Mouse (Mus musculus): ENCODE measurements around the gene Adamts4.
"Not testable (repeated sequence)": the region's sequence is repeated elsewhere in the genome, so short reads cannot be mapped to it uniquely, and the experiment has no call there.

Gene Adamts4

DNA sequence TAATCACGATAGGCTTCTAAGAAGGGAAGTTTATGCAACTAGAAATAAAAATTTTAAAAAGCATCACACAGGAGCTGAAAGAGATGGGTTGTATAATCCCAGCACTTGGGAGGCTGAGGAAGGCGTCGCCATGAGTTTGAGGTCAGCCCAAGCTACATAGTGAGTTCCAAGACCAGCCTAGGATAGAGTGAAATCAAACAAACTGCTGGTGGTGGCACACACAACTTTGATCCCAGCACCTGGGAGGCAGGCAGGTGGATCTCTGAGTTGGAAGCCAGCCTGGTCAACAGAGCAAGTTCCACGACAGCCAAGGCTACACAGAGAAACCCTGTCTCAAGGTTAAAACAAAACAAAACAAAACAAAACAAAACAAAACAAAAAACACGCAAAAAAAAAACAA lies 17.9 kb upstream of the Adamts4 start:
- DNase-seq, result no peak

DNA sequence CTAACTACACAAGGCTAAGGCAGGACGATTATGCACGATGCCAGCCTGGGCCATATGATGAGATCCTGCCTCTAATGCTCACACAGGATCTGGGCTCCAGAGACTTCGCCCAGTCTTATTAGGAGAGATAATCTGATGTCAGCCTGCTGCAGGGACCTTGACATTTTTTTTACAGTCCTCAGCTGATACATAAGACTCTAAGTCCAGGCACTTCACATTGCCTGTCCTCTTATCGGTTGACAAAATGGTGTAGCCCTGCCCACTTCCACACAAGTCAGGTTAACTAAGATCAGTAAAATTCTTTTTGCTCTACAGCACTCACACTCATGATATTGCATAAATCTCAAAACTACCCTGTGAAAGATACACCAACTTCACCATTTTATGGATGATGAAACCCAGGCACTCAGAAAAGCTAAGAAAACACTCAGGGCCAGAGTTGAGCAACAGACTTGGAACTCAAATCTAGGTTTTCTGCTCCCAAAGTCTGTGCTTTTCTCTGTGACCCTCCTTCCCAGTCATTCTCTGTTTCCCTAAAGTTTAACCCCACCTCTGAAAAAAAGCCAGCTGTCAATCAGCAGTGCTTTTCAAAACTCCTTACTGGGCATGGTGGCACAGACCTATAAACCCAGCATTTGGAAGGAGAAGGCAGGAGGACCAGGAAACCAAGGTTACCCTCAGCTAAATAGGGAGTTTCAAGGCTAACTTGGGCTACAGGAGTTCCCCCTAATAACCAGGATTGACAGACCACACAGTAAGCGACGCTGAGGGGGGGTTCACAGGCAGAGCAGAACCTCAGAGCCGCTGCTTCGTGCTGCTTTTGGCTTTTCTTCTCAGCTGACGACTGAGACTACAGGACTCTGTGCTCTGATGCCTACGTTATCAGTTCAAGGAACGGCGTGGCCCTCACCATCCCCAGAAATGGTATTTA lies 17.2 kb upstream of the Adamts4 start:
- DNase-seq, result no peak

DNA sequence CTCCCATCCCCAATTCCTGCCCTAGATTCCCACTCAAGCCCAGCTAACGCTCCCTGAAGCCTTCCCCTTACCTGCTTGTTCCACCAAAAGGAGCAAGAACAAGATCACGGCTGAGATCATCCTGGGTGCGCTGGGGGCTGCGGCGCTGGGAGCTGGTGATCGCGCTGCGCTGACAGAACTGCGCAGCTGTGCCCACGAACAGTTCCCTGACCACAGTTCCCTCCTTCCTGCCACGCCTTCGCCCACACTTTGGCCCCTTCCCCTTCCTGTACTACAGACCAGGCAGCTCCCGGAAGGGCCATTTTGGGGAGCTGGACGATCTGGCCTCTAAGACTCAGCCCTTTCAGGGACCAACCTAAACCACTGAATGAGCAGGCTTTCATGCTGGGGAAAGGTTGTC lies 16.1 kb upstream of the Adamts4 start, which contains the start of gene Fcer1g:
Fcer1g (minus strand) TSS at position 240 of the 400 bp plus-strand sequence.
- DNase-seq, result no peak

DNA sequence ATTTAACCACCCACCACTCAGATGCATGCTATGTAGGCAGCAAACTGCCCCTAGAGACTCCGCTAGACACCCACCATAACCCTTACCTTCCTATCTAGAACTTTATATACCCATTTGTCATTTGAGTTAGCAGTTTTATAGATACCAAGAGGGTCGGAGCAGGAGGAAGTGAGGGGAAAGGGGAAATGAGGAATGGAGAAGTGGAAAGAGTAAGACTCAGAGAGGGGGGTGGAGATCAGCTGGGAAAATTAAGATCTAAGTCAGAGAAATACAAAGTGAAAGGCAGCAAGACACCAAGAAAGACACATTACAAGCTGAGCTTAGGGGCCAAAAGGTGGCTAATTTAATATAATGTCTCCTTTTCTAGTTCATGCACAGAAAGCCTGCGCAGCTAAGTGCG lies 15.7 kb upstream of the Adamts4 start:
- DNase-seq, result no peak

DNA sequence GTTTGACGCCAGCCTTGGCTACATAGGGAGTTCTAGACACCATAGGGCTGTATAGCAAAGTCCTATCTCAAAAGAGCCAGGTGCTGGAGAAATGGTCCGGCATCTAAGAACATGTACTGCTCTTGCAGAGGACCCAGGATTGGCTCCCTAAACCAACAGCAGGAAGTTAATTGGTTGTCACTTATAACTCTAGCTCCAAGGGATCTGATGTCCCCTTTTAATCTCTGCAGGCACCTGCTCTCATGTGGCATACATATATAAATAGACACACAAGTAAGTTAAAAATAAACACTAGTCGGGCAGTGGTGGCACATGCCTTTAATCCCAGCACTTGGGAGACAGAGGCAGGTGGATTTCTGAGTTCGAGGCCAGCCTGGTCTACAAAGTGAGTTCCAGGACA lies 14.4 kb upstream of the Adamts4 start:
- no peak for DNase-seq

DNA sequence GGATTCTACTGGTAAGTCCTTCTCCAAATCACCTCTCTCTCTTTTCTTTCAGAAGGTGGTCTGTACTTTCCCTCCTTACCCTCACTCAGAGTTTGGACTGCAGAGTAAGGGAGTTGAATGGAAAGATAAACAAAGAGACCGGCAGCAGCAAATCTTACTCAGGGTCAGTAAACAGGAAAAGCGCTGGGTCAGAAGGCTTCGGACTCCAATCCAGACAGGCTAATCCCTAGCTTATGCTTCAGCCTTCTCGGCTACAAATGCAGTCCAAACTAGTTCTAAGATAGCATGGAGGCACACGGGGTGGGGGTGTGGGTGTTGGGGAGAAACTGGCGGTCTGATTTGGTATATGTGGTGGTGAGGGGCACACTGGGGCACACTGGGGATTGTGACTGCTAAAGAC lies 12.8 kb upstream of the Adamts4 start:
- DNase-seq, result no peak

DNA sequence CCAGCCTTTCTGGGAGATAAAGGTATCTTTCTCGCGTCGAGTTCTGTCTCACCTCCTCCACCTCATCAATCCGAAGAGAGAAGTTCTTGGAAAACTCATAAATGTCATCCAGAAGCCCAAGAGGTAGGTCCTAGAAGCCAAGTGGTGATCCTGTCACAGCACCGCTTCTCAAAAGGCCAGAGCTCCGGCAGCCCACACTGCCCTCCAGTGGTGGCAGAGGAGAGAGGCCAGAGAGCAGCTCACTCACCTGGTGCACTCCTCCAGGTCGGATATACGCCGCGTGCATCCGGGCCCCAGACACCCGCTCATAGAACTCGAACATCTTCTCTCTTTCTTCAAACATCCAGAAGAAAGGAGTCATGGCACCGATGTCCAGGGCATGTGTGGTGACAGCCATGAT lies 11.8 kb upstream of the Adamts4 start:
- DNase-seq, result peak; percentile 77

DNA sequence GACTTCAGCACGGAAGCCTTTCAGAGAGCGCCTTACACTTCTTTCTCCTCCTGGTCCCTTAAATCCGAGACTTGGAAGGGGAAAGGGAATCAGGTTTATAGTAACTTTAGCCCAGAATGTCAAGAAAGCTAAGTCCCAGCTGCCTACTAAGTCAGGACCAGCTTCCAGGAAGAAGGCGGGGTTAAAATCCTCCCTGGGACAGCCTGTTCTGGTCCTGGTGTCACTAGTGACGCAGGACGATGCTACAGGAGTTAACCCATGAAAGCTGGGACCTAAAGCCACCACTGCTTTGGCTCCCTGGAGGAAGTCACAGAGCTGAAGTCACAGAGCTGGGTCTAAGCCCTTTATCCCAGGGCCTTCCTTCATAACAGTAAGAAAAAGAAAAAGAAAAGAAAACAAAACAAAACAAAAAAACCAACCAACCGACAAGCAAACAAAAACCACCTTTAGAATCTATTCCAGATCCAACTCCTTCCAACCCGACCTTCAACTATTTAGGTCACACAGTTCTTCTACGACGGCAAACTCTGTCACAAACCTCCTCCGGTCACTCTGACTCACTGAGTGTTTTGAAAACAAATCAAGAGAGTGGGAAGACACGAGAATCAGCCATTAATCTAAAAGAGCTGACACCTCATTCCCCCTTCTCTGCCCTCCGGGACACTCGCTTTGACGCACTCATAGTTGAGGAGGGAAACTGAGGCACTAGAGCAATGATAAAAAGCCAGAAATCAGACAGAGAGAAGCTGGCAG lies 10.1 kb upstream of the Adamts4 start:
- peak; percentile 73 for DNase-seq

DNA sequence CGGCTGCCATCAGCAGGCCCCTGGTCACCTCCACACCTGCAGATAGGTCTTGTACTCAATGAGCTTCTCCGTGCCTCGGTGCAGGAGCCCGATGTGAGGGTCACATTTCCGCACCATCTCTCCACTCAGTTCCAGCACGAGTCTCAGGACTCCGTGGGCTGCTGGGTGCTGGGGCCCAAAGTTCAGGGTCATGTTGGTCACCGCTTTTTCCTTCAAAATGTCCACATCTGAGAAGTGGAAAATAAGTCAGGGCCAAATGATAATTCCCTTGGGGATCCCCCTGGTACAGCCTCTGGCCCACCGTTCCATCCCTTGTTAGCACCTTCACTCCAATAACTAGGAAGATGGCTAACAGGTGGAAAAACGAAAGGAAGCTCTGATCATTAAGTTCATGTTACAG lies 9.3 kb upstream of the Adamts4 start:
- no peak for DNase-seq

DNA sequence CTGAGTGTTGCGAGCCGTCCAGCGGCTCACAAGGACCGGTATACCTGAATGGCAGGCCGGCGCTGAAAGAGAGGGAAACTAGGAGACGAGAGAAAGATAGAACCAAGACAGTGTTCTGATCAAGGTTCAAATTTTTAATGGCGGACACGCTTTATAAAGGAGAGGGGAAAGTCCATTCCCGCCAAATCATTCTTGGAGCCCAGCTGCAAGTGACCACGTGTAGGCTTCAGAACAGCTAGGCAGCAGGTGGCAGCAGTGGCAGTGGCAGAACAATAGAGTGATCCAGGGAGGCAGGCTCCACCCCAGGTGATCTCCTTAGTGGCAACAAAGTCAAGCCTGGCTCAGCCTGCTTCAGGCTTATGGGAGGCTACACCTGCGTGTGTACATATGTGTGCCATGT lies 8.3 kb upstream of the Adamts4 start:
- not testable (repeated sequence) for DNase-seq

DNA sequence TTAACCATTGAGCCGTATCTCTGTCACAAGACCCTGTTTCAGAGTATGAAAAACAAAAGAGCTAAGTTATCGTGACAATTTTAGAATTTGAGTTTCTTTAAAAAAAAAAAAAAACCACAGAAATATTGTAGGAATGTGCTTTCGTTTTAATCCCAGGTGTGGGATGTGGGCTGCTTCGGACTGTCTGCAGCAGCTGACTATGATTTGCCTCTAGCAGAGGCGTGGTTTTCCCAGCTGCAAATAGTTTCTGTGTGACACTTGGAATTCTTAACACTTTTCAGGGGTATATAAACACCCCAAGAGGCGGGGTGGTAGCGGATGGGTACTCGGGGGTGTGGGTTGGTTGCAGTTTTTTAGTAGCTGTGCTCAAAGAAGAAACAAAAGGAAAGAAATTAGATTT lies 4.9 kb upstream of the Adamts4 start:
- no peak for DNase-seq

DNA sequence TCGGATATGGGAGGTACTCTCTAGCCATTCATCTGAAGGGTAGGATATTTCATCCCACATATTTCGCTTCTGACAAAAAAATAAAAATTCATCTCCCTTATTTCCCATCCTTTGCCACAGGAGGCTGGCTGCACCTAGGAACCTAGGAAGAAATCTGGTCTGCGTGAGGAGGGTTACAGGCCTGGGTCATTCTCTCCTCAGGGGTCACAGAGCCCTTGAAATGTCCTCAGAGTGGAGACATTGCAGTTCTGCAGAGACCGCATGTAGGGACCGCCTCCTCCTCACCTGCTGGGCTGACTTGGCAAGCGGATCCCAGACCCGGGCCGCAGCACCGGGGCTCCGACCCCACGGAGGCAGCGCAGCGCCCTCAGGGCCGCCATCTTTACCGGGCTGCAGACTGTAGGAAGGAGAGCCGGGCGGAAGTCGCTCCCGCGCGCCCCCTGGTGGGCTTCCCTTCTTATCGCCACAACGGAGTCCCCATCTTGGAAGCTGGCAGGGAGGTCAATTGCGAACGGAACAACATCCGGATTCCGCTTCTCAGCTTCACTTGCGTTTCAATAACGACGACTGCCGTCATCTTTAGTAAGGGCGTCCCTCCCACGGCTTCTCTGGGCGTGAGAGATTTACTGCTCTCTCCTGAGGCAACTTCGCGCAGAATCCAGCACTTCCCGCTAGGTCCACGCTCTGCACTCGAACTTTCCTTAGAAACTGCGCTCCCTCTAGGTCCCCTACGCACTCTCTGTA lies 3.3 kb upstream of the Adamts4 start:
- peak; percentile 99 for DNase-seq

DNA sequence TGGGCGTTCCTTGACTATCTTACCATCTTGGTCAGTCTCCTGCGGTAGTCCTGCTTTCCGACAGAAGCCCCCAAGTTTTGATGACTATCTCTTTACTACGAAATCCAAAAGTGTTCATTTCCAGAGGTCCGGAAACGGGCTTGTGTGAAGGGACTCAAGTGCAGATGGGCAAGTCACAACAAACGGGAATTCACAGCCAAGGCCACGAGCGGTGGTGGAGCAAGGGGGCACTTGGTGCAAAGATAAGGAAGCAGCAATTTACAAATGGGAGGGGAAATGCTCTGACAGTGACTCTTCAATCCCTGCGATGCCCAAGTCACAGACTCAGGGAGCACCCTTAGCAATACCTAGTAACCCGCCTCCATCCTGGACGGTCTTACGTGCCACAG lies 2.8 kb upstream of the Adamts4 start:
- no peak for DNase-seq

DNA sequence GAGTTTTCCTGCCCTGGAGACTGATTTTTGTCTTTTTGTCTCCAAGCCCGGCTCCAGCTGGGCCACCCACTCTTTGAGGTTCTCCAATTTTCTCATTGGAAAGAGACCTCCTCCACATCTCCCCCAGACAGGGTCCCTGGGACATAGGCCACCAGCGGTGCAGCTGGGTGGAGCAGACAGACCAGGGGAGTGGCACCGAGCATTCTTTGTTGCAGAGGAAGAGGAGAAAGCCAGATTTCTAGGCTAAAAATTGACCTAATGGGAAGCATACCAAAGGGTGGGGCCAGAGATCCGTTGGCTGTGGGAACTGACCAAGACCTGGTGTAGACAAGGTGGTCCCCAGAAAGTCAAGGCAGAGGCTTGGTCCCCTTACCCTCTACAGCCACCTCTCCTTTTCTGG lies 2.3 kb upstream of the Adamts4 start:
- peak; percentile 41 for DNase-seq

DNA sequence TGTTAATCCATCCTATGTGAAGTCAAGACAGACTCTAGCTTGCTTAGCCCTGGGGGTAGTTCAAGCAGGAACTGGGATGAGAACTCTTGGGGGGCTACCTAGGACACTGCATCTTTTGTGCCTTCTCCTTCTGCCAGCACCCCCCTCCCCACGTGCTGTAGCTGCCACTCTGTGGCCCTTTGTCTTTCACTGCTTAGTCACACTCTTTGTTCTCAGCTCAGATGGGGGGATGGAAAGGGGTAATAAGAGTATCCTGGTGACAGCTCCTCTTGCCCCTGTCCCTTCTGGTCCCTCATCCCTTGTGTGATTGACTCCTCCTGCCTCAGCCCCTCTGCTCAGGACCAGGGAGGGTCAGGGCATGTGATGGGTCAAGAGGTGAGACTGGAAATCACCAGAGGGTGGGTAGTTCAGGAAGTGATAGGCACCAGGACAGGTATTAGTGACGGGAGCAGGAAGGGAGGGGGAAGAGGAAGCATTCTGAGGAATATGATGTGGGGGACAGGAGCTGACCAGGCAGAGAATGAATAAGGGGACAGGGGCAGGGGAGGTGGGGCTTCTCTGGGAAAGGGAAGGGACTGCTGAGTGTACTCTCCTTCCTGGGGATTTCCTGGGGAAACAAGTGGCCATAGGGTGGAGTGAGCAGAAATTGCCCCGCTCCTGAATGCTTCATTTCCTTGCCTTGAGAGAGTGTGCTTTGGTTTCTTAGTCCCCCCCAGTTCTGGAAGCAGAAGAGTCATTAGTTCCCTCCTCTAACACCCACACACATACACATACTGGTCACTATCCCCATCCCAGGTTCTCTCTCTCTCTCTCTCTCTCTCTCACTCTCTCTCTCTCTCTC lies 1.6 kb upstream of the Adamts4 start:
- peak; percentile 42 for DNase-seq

DNA sequence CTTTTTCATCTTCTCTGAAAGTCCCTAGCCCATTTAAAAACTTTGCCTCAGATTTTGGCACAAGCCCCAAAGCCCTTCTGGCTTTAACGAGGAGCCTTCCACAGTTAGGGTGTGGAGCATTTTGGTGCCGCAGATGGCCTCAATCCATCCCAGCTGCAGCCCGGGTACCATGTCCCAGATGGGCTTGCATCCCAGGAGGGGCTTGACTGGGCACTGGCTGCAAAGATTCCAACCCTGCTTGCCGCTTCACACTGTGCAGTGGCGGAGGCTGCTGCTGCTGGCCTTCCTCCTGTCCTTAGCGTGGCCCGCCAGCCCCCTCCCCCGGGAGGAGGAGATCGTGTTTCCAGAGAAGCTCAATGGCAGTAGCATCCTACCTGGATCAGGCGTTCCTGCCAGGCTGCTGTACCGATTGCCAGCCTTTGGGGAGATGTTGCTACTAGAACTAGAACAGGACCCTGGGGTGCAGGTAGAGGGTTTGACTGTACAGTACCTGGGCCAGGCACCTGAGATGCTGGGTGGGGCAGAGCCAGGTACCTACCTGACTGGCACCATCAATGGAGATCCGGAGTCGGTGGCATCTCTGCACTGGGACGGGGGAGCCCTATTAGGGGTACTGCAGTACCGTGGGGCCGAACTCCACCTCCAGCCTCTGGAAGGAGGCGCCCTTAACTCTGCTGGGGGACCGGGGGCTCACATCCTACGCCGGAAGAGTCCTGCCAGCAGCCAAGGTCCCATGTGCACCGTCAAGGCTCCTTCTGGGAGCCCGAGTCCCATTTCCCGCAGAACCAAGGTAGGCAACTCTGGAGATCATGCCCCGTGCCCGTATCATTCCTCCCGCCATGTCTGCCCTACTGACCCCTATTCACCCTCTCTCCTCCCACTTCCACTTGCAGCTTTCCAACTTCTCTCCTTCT lies 716 bp downstream of the Adamts4 start, which contains the start of gene Ndufs2:
Ndufs2 (minus strand) TSS at position 709 of the 914 bp plus-strand sequence.
- peak; percentile 59 for DNase-seq

DNA sequence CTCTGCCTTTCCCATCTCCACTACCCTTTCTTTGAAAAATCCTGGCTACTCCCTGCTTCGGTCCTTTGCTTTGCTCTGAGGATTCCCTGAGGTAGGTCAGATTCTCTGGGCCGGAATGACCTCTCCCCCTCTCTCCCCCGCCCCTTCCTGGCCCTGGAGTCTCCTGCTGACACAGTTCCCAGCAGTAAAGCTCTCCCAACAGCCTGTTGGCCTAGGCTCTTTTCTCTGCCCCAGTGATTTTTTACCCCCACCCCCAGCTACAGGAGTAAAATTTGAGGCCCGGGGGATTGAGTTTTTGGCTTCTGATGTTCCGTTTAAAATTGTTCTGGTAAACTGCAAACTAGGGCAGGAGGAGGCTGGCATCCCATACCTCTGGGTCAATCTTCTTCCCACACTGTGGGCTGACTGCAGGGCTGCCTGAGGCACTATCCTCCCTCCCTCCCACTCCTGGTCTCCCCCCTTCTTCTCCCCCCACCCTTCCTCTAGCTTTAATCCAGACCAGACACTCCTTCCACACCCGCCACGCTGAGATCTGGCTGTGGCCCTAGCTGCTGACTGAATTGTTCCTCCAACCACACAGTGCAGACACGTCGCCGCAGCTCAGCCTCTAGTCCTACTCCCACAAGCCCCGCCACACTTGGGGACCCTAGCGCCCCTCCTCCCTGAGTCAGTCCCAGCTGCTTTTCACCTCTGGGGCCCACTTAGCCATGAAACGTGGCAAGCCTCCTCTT lies 1.5 kb downstream of the Adamts4 start:
- DNase-seq, result peak; percentile 76

DNA sequence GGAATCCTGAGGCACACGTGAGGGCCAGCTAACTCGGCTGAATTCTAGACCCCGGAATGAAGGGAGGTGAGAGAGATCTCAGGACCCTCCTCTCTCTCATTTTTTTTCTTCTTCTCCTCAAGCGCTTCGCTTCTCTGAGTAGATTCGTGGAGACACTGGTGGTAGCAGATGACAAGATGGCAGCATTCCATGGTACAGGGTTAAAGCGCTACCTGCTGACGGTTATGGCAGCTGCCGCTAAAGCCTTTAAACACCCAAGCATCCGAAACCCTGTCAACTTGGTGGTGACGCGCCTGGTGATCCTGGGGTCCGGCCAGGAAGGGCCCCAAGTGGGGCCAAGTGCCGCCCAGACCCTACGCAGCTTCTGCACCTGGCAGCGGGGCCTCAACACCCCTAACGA lies 2.2 kb downstream of the Adamts4 start:
- no peak for DNase-seq

DNA sequence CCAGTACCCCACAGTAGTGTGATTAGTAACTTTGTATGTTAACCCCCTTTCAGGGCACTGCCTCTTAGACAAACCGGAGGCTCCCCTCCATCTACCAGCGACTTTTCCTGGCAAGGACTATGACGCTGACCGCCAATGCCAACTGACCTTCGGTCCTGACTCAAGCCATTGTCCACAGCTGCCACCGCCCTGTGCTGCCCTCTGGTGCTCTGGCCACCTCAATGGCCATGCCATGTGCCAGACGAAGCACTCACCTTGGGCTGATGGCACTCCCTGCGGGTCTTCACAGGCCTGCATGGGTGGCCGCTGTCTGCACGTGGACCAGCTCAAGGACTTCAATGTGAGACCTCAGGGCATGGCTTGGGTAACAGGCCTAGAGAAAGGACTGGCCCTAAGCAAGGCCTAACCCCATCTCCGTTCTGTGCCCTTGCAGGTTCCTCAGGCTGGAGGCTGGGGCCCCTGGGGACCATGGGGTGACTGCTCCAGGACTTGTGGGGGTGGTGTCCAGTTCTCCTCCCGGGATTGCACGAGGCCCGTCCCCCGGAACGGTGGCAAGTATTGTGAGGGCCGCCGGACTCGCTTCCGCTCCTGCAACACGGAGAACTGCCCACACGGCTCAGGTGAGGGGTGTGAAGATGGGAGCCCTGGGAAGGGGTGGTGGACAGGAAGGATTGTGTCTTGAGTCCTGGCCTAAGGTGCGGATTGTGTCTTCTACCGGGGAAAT lies 6.0 kb downstream of the Adamts4 start:
- peak; percentile 58 for DNase-seq
